24 mouse cellular contexts compared by ENCODE assay signal in the genomic region with DNA sequence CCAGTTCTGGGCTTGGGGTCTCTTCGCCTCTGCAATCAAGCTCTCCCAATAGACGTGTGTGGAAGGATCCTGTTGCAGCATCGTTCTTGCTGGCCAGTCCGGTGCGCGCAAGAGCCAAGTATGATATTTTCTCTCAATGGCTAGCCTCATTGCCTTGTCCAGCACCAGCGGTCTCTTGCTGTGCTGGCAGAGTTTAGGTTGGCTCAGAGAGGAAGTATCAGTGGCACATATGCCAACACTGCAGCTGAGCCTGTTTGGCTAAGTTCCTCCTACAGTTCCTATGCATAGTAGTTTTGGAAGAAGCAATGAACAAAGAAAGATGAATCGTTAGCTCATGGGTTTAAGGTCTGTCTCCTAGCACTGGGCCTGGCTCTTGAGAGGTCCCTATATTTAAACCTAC.
"Had no signal": no experiment of that assay in that cellular context is flagged by ENCODE, and none has a peak within 500 bp of the region (broad histone marks: within the 10 kb centered on the region; RNA-seq: fewer than 3 reads in every experiment).

No protein-coding gene starts in this region.

- H3K27ac ChIP-seq: gastrocnemius, adult 2 months; heart, embryonic 10.5 days; hindbrain, embryonic 14.5 days; intestine, embryonic 15.5 days; layer of hippocampus, adult 2 months; limb, embryonic 10.5 days; limb, embryonic 12.5 days; liver, embryonic 13.5 days; liver, embryonic 15.5 days had no signal

- H3K4me1 ChIP-seq: heart, embryonic 10.5 days; heart, embryonic 12.5 days; intestine, embryonic 15.5 days; limb, embryonic 10.5 days; limb, embryonic 12.5 days; liver, embryonic 13.5 days; liver, embryonic 15.5 days had no signal

- H3K27me3 ChIP-seq: heart, embryonic 12.5 days; intestine, embryonic 15.5 days; limb, embryonic 12.5 days; liver, embryonic 13.5 days; liver, embryonic 15.5 days had no signal

- DNase-seq: gastrocnemius, adult 2 months; gastrocnemius, postnatal 10 days; gastrocnemius, postnatal 25 days; heart, adult 18-20 months; heart, postnatal 10 days; heart, postnatal 4 days; kidney, adult 18-20 months; kidney, adult 8-10 months; kidney, postnatal 10 days; kidney, postnatal 25 days; kidney, postnatal 4 days; liver; liver, embryonic 13.5 days had no signal

- ATAC-seq: inflammation-experienced regulatory T-cells, adult 6 months; intestine, embryonic 15.5 days; intestine, postnatal 0 days had no signal

- H3K9me3 ChIP-seq: heart, embryonic 10.5 days; heart, embryonic 12.5 days; intestine, embryonic 15.5 days; limb, embryonic 10.5 days; limb, embryonic 12.5 days; liver, embryonic 13.5 days; liver, embryonic 15.5 days had no signal

- H3K4me2 ChIP-seq: heart, embryonic 12.5 days; hindbrain, embryonic 14.5 days; intestine, embryonic 15.5 days; limb, embryonic 12.5 days; liver, embryonic 11.5 days; liver, embryonic 13.5 days; liver, embryonic 15.5 days had no signal

- H3K9ac ChIP-seq: heart, embryonic 12.5 days; hindbrain, embryonic 14.5 days; intestine, embryonic 15.5 days; limb, embryonic 12.5 days; liver, embryonic 13.5 days; liver, embryonic 15.5 days had no signal

- H3K36me3 ChIP-seq: heart, embryonic 10.5 days; heart, embryonic 12.5 days; intestine, embryonic 15.5 days; limb, embryonic 10.5 days; limb, embryonic 12.5 days; liver, embryonic 13.5 days; liver, embryonic 15.5 days had no signal

- H3K4me3 ChIP-seq: gastrocnemius, adult 2 months; heart, embryonic 10.5 days; heart, embryonic 12.5 days; intestine, embryonic 15.5 days; layer of hippocampus, adult 2 months; limb, embryonic 10.5 days; limb, embryonic 12.5 days; liver, embryonic 13.5 days; liver, embryonic 15.5 days had no signal
